Mouse (Mus musculus) kidney, adult 11 months (tissue): ENCODE measurements around the gene Lrrc8b.

ENCODE experiments used
- DNase-seq: peaks from one replicate; pipeline ENCODE4 v3.0.0; 2022

Gene Lrrc8b

GRCm38 (mm10) chr5:105519976-105520300 is 104.4 kb downstream of the Lrrc8b start:
- DNase-seq, result no peak

- no peak for DNase-seq
Observed at GRCm38 (mm10) chr5:105520442-105520965, 104.9 kb downstream of the Lrrc8b start.

DNA sequence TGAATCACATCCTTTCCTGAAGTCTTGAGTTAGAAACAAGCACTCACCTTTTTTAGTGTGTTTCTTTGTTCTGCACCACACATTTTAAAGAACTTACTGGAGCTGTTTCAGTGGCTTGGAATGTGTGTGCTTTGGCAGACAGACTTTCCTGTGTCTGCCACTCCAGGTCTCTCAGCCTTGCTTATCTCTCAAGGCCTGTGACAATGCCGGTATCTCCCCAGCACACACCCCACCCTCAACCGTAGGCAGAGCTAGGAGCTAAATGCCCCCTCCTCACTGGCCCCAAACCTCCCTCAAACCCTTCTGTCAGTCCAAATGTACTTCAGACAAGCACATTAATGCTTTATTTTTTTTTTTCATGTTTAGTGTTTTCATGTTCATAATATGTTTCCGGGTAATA is 107.9 kb downstream of the Lrrc8b start:
- DNase-seq, result no peak

DNA sequence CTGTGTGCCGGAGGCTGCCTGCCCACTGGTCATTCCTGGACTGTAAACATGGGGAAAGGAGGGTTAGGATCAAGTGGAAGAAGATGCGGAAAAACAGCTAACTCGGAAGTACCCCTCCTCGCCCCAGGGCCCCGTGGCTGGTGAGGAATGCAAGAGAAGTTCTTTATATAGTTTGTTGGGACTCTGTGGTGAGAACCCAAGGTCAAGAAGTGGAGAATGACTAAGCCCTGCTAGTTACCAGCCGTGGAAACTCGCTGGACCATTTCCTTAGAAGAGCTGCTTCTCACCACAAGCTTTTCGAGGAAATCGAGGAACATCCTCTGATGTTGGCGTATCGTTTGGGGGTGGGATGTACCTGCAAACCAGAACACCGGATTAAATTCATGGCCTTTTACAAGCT is 109.4 kb downstream of the Lrrc8b start:
- no peak for DNase-seq

DNA sequence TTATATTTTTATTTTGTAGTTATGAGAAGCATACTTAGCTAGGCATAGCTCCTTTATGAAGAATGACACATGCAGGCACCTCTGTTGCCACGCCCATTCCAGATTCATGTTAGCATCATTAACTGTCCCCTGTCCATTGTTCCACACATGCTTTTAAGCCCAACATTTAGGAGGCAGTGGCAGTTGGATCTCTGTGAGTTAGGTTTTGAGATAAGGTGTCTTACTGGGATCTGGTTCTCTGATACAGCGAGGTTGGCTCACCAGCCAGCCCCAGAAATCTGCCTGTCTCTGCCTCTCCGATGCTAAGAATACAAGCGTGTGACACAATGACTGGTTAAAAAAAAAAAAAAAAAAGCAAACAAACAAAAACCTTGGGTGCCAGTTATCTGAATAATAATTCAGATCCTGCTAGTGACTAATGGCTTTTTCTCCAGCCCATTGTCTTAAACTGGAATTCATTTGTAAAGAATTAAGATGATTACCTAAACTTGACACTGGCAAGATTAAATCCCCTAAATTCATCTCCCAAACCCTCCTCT is 110.6 kb downstream of the Lrrc8b start:
- DNase-seq, result no peak

DNA sequence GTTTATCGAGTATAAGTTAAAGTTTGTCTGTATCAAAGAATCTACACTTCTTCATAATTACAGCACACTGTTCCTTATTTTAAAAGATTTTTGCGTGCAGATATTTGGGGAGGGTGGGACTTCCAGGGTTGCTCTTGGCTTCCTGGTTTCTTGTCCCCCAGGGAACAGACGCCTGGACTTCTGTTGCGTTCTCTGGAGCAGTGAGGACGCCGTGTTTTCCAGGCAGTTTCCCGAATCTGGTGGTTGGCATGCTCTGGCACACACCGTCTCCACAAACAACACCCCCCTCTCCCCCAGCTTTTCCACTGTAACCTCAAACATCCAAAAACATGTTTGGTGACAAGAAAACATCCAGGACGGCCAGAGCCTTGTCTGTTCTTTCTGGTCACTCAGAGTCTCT is 111.2 kb downstream of the Lrrc8b start:
- DNase-seq, result no peak

DNA sequence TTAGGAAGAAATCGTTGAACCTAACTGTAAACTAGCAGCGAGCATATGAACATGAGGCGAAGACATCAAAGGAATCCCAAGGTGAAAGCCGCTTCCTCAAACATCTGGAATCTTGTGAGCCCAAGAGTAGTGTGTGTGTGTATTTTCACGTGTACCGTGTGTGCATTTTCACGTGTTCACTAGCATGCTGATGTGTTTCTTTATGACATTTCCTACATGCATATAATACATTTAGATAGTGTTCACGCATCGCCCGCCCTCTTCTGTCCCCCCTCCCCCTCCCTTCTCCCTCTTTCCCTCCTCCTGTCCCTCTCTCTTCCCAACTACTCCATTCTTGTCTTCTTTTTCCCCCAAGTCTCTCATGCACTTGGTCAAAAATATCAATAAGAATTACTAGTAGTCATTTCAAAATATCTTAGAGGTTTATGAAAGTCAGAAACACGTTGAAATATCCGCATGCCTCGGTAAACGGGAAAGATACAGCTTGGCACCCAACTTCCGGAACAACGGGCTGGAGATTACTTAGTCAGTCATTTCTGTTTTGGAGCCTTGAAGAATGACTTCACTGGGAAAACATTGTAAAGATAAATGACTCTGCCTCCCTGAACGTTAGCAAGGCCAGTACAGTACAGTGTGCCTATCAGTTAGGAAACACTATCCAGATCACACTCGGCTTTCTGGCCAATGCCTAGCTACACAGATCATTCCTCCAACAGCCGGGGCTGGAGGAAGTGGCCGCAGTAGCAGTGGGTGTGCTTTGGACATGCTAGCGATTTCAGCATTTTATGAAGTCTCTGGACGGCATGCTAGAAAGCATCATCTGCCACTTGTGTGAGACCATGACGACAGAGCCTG is 112.1 kb downstream of the Lrrc8b start:
- no peak for DNase-seq

DNA sequence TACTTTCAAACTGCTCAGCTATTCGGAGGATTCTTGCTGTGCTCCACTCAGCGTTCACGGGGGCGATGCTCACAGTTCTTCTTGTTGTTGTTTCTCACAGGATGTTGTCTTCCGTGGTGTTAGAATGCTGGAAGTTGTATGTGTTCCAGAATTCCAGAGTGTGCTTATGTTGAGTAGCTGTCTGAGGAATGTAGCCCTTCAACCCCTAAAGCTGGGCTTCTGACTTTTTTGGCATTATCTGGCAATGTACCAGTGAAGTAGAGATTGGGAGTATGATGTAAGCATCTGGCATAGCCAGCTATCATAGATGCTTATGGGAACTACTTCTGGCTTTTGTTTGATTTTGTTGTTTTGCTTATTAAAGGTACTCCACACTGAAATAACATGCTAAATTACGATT is 115.0 kb downstream of the Lrrc8b start:
- DNase-seq, result no peak

DNA sequence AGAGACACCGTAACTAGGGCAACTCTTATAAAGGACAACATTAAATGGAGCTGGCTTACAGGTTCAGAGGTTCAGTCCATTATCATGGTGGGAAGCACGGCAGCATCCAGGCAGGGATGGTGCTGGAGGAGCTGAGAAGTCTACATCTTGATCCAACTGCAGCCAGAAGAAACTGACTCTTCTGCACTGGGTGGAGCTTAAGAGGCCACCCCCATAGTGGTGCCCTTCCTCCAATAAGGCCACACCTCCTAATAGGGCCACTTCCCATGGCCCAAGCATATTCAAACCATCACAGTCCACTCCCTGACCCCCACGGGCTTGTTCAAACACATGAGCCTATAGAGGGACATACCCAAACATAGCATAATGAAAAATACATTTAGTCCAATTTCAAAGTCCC is 119.6 kb downstream of the Lrrc8b start:
- no peak for DNase-seq

- no peak for DNase-seq
Observed at GRCm38 (mm10) chr5:105536172-105536571, 120.6 kb downstream of the Lrrc8b start.

DNA sequence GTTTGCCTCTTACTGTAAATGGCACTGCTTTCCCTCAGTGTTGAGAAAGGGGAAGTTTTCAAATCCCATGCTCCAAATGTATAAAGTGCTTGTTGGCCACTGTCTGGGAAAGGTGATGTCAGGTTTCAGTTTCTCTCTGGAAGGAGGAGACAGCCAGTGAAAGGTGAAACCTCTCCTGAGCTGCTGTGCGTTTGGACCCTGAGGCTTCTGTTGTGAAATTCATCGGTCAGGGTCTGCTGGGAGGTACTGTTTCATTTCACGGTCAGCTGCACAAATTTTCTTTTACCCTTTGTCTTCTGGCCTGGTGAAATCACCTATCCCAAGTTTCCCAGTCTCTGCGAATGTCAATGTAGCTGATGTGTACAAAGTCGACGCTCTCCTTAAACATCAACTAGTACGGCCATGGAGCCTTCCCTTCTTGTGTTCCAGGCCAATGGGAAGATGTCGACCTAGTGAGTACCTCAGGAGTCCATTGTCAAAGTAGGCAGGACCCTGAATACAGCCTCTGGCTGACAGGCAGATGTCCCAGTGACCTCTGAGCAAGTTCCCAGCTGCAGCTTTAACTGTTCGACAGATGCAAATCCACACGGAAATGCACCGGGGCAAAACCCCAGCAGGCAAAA is 121.6 kb downstream of the Lrrc8b start:
- DNase-seq, result no peak
